Mouse (Mus musculus): ENCODE results near the gene Dcdc2b.

Gene Dcdc2b

DNA sequence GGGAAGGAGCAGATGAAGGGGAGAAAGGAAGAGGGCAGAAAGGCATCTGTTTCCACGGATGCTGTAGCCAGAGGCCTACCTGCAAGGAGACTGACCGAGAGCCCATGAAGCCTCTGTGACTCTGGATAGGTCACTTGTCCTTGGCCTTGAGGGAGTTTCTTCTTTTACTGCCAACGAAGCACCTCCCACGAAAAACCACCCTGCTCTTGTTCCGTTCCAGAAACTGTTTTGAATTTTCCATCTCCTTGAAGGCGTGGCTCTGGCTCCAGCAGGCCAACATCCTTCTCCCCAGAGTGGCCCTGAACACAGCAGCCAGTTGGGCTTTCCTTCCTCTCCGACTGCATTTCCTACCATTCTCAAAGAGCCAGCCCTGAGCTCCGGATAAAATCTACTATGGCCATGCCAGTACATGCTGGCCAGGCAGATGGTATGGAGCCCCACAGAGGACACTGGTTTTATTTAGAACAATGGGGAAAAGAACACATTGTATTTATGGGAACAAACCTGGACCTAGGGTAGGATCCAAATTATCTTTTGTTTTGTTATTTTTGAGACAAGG lies 7.3 kb upstream of the Dcdc2b start:
- DNase-seq (ENCODE audit: low spot score), result no peak

DNA sequence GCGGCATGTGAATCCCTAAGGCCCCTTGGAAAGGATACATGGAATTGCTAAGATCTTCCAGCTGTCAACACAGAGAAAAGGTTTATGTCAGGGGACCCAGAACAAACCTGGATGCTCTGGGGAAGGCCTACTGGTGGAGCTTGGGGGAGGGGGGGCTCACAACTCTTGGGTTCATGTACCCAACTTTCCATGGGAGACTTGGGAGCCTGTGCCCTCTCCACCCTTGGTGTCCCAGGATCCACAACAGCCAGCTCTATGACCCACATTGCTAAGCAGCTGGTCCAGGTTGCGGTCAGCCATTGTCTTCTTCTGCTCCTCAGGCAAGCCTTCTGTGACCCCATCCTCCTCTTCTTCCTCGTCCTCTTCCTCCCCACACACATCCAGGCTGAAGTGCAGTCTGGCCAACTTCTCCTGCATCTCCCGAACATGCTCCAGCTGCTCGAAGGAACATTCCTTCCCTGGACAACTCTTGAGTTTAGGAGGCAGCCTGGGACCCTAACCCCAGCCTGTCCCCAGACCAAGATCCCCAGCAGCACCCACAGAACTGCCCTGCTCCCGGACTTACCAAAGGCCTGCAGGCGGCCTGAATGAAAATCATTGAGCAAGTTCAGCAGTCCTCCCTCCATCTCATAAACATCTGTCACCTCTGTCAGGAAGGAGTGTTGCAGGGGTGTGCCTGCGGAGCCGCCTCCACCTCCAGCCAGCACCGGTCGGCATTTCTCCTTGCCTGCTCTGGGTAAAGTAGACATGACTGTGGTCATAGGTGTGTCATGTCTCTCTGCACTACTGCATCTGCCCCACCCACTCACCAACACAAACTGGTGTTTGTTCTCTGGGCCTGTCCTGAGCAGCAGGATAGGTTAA lies 6.6 kb upstream of the Dcdc2b start:
- DNase-seq (ENCODE audit: low spot score), result no peak

DNA sequence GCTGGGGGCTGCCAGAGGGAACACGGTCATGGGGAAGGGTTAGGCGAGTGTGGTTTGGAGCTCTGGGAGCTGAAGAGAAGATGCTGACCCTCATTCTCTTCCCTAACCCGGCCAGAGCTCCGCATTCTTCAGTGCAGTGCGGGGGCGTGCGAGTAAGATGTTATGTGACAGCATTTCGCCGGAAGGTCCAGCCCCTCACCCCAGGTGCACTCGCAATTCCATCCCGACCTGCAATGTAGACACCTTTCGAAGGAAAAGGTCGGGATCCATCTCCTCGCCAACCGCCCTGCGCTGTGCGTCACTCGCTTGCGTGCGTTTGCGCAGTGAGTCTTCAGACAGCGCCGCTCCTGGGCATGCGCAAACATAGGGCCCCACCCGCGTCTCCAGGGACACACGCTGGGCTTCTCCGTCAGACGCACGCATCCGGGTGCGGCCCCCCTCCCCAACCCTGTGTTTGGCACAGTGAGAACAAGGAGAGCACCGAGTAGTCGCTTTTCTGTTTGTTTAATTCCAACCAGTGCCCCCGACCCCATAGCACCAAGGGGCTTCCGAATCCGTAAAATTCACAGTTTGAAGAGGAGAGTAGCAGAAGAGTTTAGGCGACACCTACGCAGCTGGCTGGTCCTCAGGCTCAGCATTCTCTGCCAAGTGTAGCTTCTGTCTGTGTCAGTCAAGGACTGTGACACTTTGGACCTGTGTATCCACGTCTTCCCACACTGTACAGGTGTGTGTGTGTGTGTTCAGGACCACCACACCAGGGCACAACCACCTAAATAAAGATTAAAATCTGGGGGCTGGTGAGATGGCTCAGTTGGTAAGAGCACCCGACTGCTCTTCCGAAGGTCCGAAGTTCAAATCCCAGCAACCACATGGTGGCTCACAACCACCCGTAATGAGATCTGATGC lies 5.0 kb upstream of the Dcdc2b start, which contains the start of gene Iqcc:
Gene Iqcc (minus strand): TSS at position 314 of the 906 bp plus-strand sequence.
- peak; percentile 88 for DNase-seq (ENCODE audit: low spot score)

DNA sequence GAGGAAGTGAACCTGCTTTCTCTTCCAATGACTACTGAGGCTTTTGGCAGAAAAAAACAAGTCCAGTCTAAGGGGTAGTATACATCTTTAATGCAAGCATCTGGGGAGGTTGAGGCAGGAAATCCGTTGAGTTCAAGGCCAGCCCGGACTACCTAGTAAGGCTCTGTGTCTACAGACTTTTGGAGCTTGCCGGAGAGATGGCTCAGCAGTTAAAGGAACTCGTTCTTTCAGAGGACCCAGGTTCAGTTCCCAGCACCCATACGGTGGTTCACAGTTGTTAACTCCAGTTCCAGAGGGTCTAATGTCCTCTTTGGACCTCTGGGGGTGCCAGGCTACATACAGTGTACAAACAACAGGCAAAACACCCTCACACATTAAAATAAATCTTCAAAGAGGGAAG lies 4.0 kb upstream of the Dcdc2b start:
- DNase-seq (ENCODE audit: low spot score), result no peak

DNA sequence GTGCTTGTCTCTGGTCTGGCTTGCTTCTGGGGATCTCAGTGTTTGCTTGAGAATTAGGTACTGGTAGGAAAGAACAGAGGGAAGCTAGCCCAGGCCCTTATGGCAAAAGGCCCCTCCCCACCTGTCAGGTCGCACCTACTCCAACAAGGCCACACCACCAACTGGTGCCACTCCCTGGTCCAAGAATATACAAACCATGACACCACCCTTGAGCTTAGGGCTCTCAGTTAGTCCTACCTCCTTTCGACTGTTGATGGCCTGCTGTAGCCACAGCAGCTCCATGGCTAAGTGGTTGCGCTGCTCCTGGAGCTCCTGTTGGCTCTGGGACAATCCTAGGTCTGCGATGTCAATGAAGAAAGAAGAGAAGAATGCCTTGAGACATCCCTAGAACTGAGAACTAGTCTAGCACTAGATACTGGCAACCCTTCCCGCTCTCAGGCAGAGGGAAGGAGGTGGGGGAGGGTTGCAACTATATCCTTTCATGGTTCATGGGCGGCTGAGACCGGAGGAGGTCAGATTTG lies 3.1 kb upstream of the Dcdc2b start:
- no peak for DNase-seq (ENCODE audit: low spot score)

DNA sequence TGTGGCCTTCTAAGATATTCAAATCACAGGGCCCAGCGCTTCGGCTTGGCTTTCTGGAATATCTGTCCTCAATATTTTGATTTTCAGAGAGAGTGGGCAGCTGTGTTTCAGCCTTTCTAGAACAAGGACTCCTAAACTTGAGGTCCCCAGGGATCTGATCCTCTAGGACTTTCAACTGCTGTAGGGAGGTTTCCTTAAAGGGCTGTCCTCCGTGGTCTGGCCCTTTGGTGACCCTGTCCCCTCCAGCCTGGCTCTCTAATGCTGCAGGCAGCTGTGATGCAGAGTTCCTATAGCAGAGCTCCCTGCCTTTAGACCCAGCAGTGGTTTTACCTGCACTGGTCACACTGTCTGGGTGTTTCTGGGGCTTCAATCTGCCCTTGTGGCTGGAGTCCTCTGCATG lies 2.6 kb upstream of the Dcdc2b start:
- DNase-seq (ENCODE audit: low spot score), result no peak

DNA sequence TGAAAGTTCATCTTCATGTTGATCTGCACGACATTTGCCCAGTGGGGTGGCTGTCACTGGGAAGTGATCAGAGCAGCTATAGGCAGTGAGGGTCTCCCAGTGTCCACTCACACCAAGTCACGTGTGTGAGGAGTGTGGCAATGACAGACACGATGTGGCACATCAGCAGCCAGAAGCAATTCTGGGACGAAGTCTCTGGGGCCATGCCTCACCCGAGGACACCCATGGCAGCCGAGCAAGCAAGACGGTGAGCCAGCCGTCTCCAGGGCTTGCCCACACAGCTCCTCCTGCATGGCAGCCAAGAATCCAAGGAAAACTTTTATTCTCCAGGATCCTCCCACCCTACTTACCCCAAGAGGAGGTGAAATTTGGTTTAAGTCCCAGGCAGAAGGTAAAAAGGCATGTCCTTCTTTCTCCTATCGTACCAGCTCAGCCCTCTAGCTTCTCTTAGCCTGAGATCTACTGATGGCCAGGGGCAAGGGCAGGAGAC lies 1.8 kb upstream of the Dcdc2b start:
- DNase-seq (ENCODE audit: low spot score), result no peak

DNA sequence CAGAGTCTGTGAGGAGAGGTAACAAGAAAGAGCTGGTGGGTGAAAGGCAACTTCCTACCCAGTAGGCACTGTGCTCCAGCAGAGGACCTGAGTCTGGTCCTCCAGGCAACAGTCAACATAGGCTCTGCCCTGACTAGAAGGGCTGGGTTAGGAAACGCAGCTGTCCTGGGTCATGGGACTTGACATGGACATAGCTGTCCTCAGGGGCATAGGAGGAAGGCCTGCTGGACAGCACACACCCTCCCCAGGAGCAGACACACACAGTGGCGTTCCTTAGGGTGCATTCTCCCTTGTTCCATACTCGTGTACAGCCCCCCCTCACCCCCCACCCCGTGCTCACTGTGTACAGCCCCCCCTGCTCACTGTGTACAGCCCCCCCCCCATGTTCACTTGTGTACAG lies 3.6 kb downstream of the Dcdc2b start:
- DNase-seq (ENCODE audit: low spot score), result no peak

DNA sequence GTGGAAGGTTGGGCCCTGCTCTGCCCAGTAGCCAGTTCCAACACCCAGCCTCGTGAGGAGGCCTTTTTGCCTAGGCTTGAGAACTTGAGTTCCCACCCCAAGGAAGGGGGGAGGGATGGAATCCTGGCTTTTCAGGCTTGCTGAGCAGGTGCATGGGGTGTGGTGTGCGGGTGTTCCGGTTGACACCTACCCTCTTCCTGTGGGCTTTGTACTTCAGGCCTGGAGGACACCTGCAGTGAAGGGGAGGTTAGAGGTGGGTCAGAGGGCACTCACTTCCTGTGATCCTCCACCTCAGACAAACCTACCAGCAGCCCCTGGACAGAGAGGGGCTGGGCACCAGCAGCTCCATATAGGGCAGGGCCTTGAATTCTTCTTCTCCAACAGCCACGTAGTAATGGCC lies 4.0 kb downstream of the Dcdc2b start:
- no peak for DNase-seq (ENCODE audit: low spot score)

DNA sequence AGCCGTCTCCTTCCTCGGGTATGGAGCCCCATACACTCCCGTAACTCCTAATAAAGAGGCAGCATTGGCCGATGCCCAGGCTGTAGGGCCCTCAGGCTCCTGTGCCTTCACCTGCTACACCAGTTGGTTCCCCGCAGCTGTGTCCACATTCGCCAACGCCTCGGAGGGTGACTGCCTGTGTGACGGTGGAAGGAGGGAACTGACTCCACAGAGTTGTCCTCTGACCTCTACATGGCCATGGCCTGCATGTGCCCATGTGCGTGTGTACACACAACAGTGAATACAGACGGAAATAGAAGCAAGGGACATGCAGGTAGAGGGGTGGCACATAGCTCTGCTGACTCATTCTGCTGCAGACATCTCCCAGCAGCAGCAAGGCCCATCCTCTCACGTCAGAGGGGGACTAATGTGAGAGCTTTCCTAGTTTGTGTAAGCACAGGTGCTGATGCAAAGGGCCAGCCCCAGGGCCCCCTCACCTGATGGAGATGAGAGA lies 4.9 kb downstream of the Dcdc2b start:
- DNase-seq (ENCODE audit: low spot score), result no peak

DNA sequence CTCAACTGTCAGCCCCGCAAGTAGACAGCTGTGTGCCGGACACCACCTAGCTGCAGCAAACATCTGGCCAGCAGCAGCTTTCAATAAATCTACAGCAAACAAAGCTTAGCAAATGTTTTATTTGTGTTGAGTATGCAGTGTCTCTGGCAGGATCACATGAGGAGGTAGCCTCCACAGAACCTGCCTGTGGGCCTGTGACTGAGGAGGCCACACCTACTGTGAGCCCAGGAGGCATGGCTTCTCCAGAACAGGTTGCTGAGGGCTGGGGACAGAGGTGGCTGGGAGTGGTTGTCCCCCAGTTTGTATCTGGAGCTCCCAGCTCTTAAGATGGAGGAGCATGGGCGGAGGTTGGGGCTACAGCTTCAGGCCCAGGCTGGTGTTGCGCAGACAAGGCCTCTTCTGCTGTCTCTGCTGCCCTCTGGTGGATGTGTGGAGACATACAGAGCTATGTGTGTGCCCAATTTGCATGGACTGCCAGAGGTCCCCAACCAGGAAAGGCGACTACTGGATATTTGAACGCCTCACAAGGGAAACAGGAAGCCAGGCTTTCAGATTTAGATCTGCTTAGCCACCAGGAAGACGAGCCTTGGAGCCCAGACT lies 5.5 kb downstream of the Dcdc2b start:
- DNase-seq (ENCODE audit: low spot score), result no peak

DNA sequence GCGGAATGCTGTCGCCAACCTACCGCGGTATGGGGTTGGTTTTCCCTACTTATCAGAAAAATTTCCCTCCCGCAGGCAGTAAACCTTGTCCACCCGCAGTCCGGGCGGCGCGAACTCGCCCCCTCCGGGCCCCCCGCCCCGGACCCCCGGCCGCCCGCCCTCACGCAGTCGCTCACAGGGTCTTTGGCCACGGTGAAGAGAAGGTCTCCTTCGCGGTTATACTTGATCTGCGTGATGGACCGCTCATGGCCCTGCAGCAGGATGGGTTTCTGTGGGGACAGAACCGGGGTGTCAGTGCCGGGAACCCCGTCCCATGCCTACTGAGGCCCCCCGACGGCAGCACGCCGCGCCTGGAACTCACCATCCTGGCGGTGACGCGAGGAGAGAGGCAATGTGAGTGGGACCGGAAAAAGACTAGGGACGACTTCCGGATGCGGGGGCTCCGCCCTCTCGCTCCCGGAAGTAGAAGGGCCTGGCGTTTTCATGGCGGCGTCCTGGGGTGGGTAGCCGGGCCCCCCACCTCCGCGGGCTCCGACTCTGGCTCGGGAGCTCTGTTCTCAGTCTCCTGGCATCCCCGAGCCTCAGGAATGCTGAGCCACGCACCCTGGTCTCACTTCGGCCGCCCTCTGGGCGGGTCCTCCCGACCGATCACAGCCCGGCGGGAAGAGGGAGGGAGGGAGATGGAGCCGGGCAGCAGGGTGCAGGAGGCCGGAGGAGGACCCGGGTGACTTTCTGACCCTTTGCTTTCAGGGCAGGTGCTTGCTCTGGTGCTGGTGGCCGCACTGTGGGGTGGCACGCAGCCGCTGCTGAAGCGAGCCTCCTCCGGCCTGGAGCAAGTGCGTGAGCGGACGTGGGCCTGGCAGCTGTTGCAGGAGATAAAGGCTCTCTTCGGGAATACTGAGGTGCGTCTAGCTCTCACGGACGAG lies 13.6 kb downstream of the Dcdc2b start, which contains the start of the genes Eif3i and Tmem234:
Gene Eif3i (minus strand): TSS at position 416 of the 926 bp plus-strand sequence.
Gene Tmem234 (plus strand): TSS at position 436 of the 926 bp plus-strand sequence.
- DNase-seq (ENCODE audit: low spot score), result peak; percentile 41

DNA sequence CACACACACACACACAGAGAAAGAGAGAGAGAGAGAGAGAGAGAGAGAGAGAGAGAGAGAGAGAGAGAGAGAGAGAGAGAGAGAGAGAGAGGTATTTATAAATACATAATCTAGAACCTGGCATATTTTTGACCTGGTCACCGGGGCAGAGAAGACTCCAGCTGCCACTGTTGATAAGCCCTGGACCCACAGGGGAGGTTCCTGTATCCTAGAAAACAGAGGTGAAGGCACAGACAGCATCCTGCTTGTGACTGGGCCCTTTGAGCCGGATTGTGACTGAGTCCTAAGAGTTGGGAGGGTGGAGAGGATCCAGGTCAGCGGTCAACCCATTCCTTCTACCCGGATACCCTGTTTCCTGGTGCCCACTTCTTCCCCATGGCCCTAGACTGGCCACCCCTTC lies 25.2 kb downstream of the Dcdc2b start:
- no peak for DNase-seq (ENCODE audit: low spot score)

DNA sequence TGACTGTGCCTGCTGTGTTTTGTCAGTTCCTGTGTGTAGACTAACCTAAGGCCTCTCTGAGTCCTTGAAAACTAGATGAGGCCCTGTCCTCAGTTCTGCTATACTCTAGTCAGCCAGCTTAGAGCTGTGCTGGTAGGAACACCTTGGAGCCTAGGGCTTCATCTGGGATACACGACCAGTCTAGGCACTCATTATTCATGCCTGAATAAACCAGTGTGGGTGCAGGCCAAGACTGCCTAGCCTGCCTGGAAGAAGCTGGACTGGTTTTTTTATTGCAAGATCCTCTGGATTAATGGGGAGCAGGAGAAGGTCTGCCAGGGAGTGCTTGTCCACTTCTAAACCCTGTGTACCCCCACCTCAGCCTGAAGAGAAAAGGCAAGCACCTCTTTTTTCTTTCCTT lies 27.1 kb downstream of the Dcdc2b start:
- no peak for DNase-seq (ENCODE audit: low spot score)

DNA sequence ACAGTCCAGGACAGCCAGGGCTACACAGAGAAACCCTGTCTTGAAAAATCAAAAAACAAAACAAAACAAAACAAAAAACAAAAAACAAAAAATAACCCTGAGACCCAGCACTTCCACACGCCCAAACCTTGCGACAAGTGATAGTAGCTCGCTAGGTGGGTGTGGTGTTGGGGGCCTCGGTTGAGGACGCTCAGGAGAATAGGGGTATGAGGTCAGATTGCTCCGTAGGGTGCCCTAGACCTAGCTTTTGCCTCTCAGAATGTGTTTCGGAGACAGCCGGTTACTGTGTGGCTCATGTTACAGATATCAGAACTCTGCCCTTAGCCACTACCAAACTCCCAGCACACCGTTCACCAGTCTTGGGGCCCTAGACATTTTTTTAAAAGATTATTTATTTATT lies 28.3 kb downstream of the Dcdc2b start:
- DNase-seq (ENCODE audit: low spot score), result no peak

DNA sequence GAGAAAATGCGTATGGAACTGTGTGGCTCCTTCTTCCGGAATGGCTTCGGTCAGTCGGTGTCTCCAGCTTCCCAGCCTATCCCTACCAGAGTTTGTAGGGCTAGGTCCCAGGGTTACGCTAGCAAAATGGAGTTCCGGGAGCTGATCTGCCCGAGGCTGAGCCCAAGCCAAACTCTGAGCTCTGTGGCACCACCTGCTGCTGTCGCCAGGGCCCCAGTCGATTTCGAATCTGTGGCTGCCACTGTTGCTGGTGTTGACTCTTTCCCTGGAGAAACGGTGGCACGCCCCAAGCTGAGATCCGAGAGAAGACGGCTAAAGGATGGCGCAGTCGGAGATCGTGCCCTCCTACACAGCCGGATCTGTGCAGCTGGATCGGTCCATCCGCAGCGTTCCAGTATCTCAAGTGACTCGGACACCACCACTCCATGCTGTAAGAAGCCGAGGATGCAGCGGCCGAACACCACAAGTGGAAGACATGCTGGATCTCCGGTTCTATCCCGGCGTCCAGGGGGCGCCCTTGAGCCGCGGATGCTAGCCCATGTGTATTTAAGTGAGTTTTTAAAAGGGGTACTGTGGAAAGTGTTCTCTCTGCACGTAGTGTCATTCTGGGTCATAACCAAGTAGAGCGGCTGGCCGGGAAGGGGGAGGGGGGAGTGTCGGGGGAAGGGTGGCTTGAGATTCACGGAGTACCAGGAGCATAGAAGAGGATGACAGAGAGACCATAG lies 29.0 kb downstream of the Dcdc2b start:
- DNase-seq (ENCODE audit: low spot score), result peak; percentile 28

DNA sequence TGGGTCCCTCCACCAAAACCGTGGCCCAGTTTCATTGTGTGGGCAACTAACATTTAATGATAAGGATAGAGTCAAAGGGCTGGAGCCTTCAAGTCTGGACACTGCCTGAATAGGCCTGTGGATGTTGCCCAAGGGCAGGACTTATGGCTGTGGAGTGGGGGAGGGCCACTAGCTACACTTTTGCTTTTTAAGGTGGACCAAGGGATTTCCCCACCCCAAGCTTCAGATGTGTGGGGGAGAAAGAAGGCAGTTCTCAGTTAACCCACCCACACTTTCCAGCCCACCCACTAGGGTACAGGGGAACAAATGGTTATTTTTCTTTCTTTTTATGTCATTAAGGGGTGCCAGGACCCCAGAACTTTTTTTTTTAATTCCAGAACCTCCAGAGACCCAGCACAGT lies 29.7 kb downstream of the Dcdc2b start:
- DNase-seq (ENCODE audit: low spot score), result no peak

DNA sequence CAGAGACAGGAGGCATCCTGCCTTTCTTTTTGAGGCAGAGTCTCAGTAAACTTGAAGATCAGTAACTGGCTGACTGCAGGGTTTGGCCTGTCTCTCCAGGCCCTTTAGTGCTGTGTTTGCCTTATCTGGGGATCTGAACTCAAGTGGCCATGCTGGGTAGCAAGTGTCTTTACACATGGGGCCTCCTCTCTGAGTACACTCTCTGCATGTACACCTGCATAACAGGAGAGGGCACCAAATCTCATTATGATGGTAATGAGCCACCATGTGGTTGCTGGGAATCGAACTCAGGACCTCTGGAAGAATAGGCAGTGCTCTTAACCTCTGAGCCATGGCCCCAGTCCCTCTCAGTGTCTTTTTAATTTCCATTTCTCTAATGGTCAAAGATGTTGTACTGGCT lies 31.8 kb downstream of the Dcdc2b start:
- DNase-seq (ENCODE audit: low spot score), result no peak

DNA sequence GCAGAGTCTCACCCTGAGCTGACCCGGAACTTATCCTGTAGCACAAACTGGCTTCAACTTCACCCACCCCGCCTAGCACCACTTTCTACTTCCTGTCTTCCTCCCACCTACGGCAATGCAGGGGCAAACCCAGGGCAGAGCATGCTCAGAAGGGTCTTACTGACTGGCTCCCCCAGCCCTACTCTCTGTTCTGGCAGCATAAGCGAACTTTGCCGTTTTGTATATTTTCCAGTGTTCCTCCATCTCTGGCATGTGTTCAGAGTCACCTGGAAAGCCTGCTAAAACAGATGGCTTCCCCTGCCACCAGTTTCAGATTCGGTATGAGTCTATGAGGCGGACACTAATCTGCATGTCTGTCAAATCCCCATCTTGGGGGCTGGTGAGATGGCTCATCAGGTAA lies 33.7 kb downstream of the Dcdc2b start:
- DNase-seq (ENCODE audit: low spot score), result no peak

DNA sequence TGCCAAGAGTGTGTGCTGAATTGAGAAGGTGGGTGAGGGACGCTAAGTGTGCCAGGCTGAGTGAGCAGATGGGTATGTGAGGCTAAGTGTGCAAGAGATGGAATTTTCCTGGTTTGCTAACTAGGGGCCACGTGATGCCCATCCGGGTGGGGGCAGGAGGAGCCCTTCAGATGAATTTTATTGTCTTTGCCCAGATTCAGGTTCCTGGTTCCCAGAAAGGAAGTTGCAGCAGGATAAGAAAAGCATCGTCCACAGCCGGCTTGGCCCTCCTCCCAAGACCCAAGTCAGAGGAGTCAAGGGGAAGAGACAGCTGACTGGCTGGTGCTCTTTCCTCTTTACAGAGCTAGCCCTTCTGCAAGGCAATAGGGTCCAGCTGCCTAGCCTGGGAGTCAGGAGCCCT lies 35.6 kb downstream of the Dcdc2b start, which contains the start of gene Fam167b:
Gene Fam167b (minus strand): TSS at position 84 of the 400 bp plus-strand sequence.
- no peak for DNase-seq (ENCODE audit: low spot score)

Data from urinary bladder, postnatal 10 days (tissue).